Mouse (Mus musculus) frontal cortex, postnatal 10 days (tissue): ENCODE data around the gene Gjb5.

Experiments
- DNase-seq, 2 experiments: peaks; one replicate each; pipeline ENCODE4 v3.0.0; 2022; ENCODE audit warnings: low spot score in 2 of 2, mixed read lengths in 1 of 2

Gene Gjb5

GRCm38 (mm10) chr4:127306915-127307314, 51.1 kb downstream of the Gjb5 start:
- DNase-seq = no peak
